Mouse (Mus musculus) retina, postnatal 1 day (tissue): ENCODE results near the gene Rad51c.

Source experiments
- DNase-seq: peaks from one replicate; pipeline ENCODE4 v3.0.0-alpha.2; 2012

The Rad51c gene

DNA sequence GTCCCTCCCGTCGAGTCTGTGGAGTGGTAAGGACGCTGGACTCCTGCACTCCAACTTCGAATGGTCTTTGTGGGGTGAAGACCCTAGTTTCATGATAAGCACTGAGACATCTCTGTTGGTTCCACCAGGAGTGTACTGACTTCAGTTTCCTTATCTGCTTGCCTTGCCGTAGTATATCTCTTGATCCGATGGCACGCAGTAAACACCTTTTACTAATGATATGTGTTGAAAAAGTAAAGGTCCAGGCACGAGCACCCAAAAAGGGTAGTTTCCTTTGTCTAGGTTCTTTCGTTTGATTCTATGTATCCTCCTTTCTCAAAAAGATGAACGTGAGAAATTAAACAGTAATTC lies 45.5 kb downstream of the Rad51c start:
- DNase-seq = no peak

DNA sequence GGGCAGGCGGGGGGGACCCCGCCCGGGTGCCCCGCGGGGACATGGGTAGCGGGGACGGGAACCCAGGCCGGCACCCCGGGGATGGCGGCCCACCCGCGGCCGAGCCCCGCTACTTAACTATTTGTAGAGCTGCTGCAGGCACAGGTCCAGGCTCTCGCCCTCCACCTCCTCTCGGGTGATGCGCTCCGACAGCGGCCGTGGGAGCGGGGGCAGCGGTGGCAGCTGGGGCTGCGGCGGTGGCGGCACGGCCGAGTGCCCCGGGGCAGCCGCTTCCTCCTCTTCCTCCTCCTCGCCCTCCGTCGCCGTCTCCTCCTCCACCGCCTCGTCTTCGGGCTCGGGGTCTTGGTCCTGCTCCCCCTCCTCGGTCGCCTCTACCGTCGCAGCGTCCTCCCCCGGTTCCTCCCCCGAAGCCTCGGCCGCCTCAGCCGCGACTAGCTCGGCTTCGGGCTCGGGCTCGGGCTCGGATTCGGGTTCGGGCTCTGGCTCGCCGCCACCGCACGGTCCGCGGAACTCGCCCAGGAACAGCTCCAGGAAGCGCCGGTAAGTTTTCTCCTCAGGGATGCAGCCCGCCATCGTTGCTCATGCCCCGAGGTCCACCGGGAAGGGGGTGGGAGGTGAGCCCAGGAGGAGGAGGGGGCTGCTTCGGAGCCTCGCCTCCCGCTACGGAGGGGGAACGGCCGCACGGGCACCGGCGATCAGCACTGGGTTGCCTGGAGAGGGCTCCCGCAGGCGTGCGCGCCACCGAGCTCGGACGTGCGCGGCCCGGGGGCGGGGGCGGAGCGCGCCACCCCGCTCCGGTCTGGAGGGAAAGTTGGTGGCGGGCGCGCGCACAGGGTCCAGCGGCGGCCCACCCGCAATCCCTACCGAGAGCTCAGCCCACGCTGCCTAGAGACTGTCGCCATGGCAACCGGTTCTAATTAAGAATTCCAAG lies 46.2 kb downstream of the Rad51c start, which contains the start of gene Ppm1e:
Gene Ppm1e (minus strand): TSS at position 693 of the 931 bp plus-strand sequence.
- peak; percentile 97 for DNase-seq

DNA sequence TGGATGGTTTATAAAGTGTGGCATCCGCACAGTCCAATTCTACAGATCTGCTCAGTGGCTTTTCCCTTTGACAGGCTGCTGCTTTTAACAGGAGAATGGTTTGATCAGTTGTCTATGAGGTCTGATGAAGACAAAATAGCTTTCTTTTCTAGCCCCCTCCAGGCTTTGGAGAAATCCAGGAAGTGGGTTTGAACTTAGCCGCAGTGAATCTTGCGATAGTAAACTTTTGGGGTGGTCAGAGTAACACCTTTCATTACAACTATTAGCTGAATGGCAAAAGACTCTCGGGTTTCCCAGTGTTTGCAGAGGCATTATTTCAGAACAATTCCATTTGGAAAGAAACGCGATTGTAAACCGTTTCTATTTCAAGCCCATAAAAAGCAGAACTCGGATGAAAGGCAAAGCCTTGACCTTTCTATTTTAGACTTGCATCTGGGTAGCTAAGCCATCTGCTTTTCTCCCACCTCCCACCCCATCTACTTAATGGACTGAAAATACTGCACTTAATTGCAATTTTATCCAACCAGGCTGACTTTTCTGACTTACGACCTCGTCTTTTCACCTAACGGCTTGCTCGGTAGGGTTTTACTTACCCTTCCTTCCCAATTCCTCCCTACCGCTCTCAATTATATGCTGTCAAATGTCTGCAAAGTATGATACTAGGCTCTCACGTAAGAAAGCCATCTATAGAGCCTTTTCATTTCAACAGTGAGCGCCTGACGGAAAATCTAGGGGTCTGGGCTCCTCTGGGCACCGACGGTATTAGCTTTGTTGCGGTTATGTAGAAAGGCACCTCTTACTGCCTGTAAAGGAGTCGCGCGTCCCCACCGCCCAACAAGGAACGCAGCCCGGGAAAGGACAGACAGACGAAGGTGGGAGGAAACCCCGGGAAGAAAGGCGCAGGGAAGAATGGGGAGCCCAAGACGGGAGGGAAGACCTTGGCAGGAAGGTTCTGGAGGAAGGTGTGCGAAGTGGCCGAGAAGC lies 47.1 kb downstream of the Rad51c start:
- no peak for DNase-seq

GRCm38 (mm10) chr11:87354861-87355260 lies 49.9 kb downstream of the Rad51c start:
- DNase-seq = no peak

- no peak for DNase-seq
These were observed 51.0 kb downstream of the Rad51c start for GRCm38 (mm10) chr11:87353646-87354170.
